Mouse (Mus musculus) lung, adult 2 months (tissue): ENCODE measurements around the gene Adap1.

Source experiments
- CTCF ChIP-seq: fragments of 200-500 bp; IDR thresholded peaks from 2 replicates; pipeline ENCODE4 v1.5.1; 2011; ENCODE audit warnings: mild to moderate bottlenecking, low read length, control low read depth; ENCODE audit not compliant: insufficient read depth
- POLR2A ChIP-seq: fragments of 200-500 bp; IDR thresholded peaks from 2 replicates; pipeline ENCODE4 v1.6.1; 2011; ENCODE audit warnings: low read depth, mild to moderate bottlenecking, control low read depth, low read length, borderline replicate concordance; ENCODE audit errors: extremely low read depth

DNA sequence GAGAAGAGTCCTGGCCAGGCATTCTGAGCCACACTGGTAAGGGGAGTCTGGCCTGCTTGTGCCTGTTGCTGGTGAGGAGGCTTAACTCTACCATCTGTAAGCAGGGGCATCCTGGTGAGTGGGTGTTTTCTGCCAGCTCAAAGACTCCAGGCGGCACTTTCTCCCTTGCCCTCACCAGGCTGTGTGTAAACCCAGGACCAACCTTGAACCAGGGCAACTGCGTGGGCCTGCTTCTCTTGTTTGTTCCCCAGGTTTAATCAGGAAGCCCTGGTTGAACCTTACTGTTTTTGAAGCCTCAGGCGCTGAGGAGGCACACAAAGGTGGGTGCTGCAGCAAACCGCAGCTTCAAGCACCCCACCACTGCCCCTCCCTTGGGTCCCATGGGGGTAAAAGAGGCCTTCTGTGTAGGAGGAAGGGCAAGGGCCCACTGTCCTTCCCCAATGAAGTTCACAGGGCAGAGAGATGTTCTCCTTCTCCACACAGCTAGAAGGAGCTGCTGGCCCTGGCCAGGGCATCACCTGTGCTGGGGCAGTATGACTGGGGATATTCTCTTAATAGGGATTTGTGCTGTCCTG lies 42.5 kb upstream of the Adap1 start:
- TF ChIP-seq POLR2A: no peak
- no peak for TF ChIP-seq CTCF
